Mouse (Mus musculus) neural tube, embryonic 13.5 days (tissue): ENCODE measurements at regions not wholly inside any gene's neighbourhood (a gene's known extent, or its start where the extent isn't known, plus 50 kb on each side); places are given as distances from the start of the nearest gene placed in this dataset.
A peak's percentile ranks its signal among the peaks of the same experiment; 100 is the strongest.

Source experiments
- ATAC-seq: fragments of 200-750 bp; cut with Nextera tagmentation; 2 replicates; pipeline ENCODE4 v1.8.0; 2017; ENCODE audit warnings: low read depth, mild to moderate bottlenecking, moderate TSS enrichment, moderate library complexity
- H3K27ac ChIP-seq: fragments of 300-500 bp; sonication (generic); replicated peaks from 2 replicates; pipeline ENCODE4 v1.5.1; 2015; ENCODE audit warnings: moderate library complexity, mild to moderate bottlenecking, inconsistent platforms
- H3K27me3 ChIP-seq: fragments of 300-500 bp; sonication (generic); 2 replicates; pipeline ENCODE4 v1.6.1; 2015; ENCODE audit warnings: mild to moderate bottlenecking, inconsistent platforms
- H3K36me3 ChIP-seq: fragments of 300-500 bp; sonication (generic); 2 replicates; pipeline ENCODE4 v1.6.1; 2015; ENCODE audit warnings: mild to moderate bottlenecking, inconsistent platforms
- H3K4me1 ChIP-seq: fragments of 300-500 bp; sonication (generic); replicated peaks from 2 replicates; pipeline ENCODE4 v1.6.1; 2015; ENCODE audit warnings: inconsistent platforms
- H3K4me2 ChIP-seq: fragments of 300-500 bp; sonication (generic); 2 replicates; pipeline ENCODE4 v1.6.1; 2015; ENCODE audit warnings: inconsistent platforms, mild to moderate bottlenecking, moderate library complexity
- H3K4me3 ChIP-seq: fragments of 300-500 bp; sonication (generic); 2 replicates; pipeline ENCODE4 v1.5.1; 2015; ENCODE audit warnings: mild to moderate bottlenecking, inconsistent platforms
- H3K9ac ChIP-seq: fragments of 300-500 bp; sonication (generic); 2 replicates; pipeline ENCODE4 v1.6.1; 2015; ENCODE audit warnings: moderate library complexity, mild to moderate bottlenecking, inconsistent platforms
- H3K9me3 ChIP-seq: fragments of 300-500 bp; sonication (generic); 2 replicates; pipeline ENCODE4 v1.6.1; 2016; ENCODE audit warnings: inconsistent platforms
- WGBS: fragments of 180-500 bp; shearing (Covaris S2); methylation state at CpG from one replicate; pipeline ENCODE4 v1.1.7; 2015; 5-methylcytosine and 5-hydroxymethylcytosine counted together

- ATAC-seq: no peak
- no peak overlapping the region for H3K9ac ChIP-seq
- 72% methylated on average over 4 of the region's 4 CpGs for WGBS
- no peak overlapping the region for H3K4me2 ChIP-seq
- H3K27me3 ChIP-seq: no peaks in the 10 kb centered on the region
- H3K4me1 ChIP-seq: no peaks in the 10 kb centered on the region
- H3K9me3 ChIP-seq: no peaks in the 10 kb centered on the region
- H3K4me3 ChIP-seq: no peak overlapping the region
- H3K27ac ChIP-seq: no peak overlapping the region
- no peaks in the 10 kb centered on the region for H3K36me3 ChIP-seq
These were observed 114.4 kb downstream of the Pih1d3 start for GRCm38 (mm10) chr1:31337087-31337486.

- Histone ChIP-seq H3K4me3 (no peak overlapping the region), H3K4me2 (no peak overlapping the region), H3K9ac (no peak overlapping the region), H3K36me3 (no peaks in the 10 kb centered on the region), H3K27ac (no peak overlapping the region), H3K4me1 (no peaks in the 10 kb centered on the region), H3K9me3 (no peaks in the 10 kb centered on the region), H3K27me3 (no peaks in the 10 kb centered on the region)
- ATAC-seq: 0 out of 2 replicates have a peak, but pooled peaks have one; percentile 36
These were observed 141.3 kb downstream of the Pih1d3 start for GRCm38 (mm10) chr1:31363971-31364370.

- 77% methylated on average over 2 of the region's 2 CpGs for WGBS
- ATAC-seq: no peak
- Histone ChIP-seq H3K27me3 (no peaks in the 10 kb centered on the region), H3K4me2 (no peak overlapping the region), H3K36me3 (no peaks in the 10 kb centered on the region), H3K9me3 (no peaks in the 10 kb centered on the region), H3K27ac (no peak overlapping the region), H3K4me3 (no peak overlapping the region), H3K4me1 (no peaks in the 10 kb centered on the region), H3K9ac (no peak overlapping the region)
These were observed 154.7 kb downstream of the Pih1d3 start for GRCm38 (mm10) chr1:31377324-31377723.

- Histone ChIP-seq H3K4me3 (no peak overlapping the region), H3K36me3 (no peaks in the 10 kb centered on the region), H3K27ac (no peak overlapping the region), H3K4me2 (no peak overlapping the region), H3K9ac (no peak overlapping the region), H3K9me3 (no peaks in the 10 kb centered on the region), H3K27me3 (no peaks in the 10 kb centered on the region), H3K4me1 (no peaks in the 10 kb centered on the region)
- no peak for ATAC-seq
- 66% methylated on average over 2 of the region's 2 CpGs for WGBS
These were observed 156.4 kb downstream of the Pih1d3 start for GRCm38 (mm10) chr1:31379032-31379431.

GRCm38 (mm10) chr1:31380312-31380711, 157.7 kb downstream of the Pih1d3 start:
- 88% methylated on average over 2 of the region's 2 CpGs for WGBS
- H3K4me1 ChIP-seq: no peaks in the 10 kb centered on the region
- no peaks in the 10 kb centered on the region for H3K27me3 ChIP-seq
- no peaks in the 10 kb centered on the region for H3K9me3 ChIP-seq
- H3K4me3 ChIP-seq: no peak overlapping the region
- no peak overlapping the region for H3K4me2 ChIP-seq
- H3K9ac ChIP-seq: no peak overlapping the region
- H3K36me3 ChIP-seq: no peaks in the 10 kb centered on the region
- H3K27ac ChIP-seq: no peak overlapping the region
- ATAC-seq: no peak

GRCm38 (mm10) chr1:31382192-31382591, 159.6 kb downstream of the Pih1d3 start:
- no peak overlapping the region for H3K9ac ChIP-seq
- H3K4me3 ChIP-seq: no peak overlapping the region
- ATAC-seq: no peak

More at GRCm38 (mm10) chr1:31382192-31382591, 159.6 kb downstream of the Pih1d3 start:
- Histone ChIP-seq H3K27ac (no peak overlapping the region), H3K4me1 (no peaks in the 10 kb centered on the region), H3K4me2 (no peak overlapping the region), H3K27me3 (no peaks in the 10 kb centered on the region), H3K9me3 (no peaks in the 10 kb centered on the region), H3K36me3 (no peaks in the 10 kb centered on the region)
- 87% methylated on average over 4 of the region's 4 CpGs for WGBS
